Mouse (Mus musculus): ENCODE data around the gene Htatip2. TPM values are rescaled to one million over a fixed set of nuclear protein-coding genes. Genes with fewer than 3 reads are reported as not detected.

Gene Htatip2
- polyA plus RNA-seq, 1 experiment from 2014 or later: 24.8 TPM

DNA sequence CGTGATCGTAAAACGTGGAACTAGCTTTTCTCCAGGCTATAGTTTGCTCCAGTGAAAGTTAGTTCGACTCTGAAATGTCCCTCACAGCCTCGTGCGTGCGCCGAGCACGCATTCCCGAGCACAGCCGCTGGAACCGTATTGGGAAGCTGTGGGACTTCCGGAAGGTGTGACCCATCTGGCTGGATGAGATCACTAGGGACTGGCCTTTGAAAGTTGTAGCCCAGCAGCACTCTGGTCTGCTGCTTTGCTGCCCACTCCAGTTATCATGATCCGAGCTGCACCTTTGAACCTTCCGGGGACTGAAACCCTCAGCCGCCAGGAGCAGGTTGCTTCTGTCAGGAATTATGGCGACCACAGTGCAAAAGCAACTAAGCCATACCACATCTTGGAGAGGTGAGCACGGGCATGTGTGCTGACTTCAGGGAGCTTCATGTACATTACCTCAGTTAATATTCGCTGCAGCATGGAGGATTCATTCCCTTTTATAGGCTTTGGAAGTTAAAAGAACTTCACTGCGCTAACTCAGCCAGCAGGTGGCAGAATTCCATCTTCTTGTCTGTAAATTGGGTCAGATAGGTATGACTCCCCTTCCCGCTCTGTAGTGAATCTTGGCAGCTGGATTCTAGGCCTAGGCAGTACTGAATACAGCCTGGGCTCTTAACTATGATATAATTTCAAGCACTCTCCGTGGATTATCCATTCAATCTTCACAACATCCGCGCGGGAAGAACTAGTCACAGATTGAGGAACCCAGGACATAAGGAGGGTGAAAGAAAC is 6.0 kb upstream of the Htatip2 start:
- Histone ChIP-seq H3K4me2 (ENCODE audit: low read depth, low read length) (peak overlapping the region; percentile 38), H3K9me3 (replicated peaks; ENCODE audit: control insufficient read depth, low read length) (no peaks in the 10 kb centered on the region), H3K27ac (ENCODE audit: low read length) (no peak overlapping the region), H3K36me3 (ENCODE audit: control insufficient read depth, insufficient read depth, low read length) (no peaks in the 10 kb centered on the region), H3K4me1 (ENCODE audit: control insufficient read depth, insufficient read depth, low read length) (no peaks in the 10 kb centered on the region), H3K4me3 (replicated peaks; ENCODE audit: low read length) (peak overlapping the region; percentile 17; the same call in 1 of the 2 replicates), H3K9ac (ENCODE audit: low read length) (no peak overlapping the region), H3K27me3 (ENCODE audit: control insufficient read depth, insufficient read depth, low read length) (peaks cover 7% of the 10 kb centered on the region; the same call in 1 of the 2 replicates)
- 27% methylated on average over 25 of the region's 25 CpGs for WGBS
- peak; percentile 42; the same call in 1 of the 2 replicates for ATAC-seq (ENCODE audit: insufficient read depth, low FRiP score)

- H3K4me2 ChIP-seq (ENCODE audit: low read depth, low read length): 0 out of 2 replicates have a peak overlapping the region, but pooled peaks have one; percentile 31
- H3K4me1 ChIP-seq (ENCODE audit: control insufficient read depth, insufficient read depth, low read length): no peaks in the 10 kb centered on the region
- H3K9ac ChIP-seq (ENCODE audit: low read length): no peak overlapping the region
- no peak overlapping the region for H3K4me3 ChIP-seq (replicated peaks; ENCODE audit: low read length)
- WGBS: 5% methylated on average over 9 of the region's 9 CpGs
- H3K9me3 ChIP-seq (replicated peaks; ENCODE audit: control insufficient read depth, low read length): no peaks in the 10 kb centered on the region
- H3K36me3 ChIP-seq (ENCODE audit: control insufficient read depth, insufficient read depth, low read length): no peaks in the 10 kb centered on the region
- H3K27ac ChIP-seq (ENCODE audit: low read length): no peak overlapping the region
- peaks cover 7% of the 10 kb centered on the region; the same call in 1 of the 2 replicates for H3K27me3 ChIP-seq (ENCODE audit: control insufficient read depth, insufficient read depth, low read length)
- 0 out of 2 replicates have a peak, but pooled peaks have one; percentile 41 for ATAC-seq (ENCODE audit: insufficient read depth, low FRiP score)
Measured at GRCm38 (mm10) chr7:49754767-49755166, 4.1 kb upstream of the Htatip2 start.

- H3K9ac ChIP-seq (ENCODE audit: low read length): no peak overlapping the region
- no peaks in the 10 kb centered on the region for H3K27me3 ChIP-seq (ENCODE audit: control insufficient read depth, insufficient read depth, low read length)
- no peaks in the 10 kb centered on the region for H3K4me1 ChIP-seq (ENCODE audit: control insufficient read depth, insufficient read depth, low read length)
- ATAC-seq (ENCODE audit: insufficient read depth, low FRiP score): no peak
- 70% methylated on average over 13 of the region's 13 CpGs for WGBS
- H3K9me3 ChIP-seq (replicated peaks; ENCODE audit: control insufficient read depth, low read length): no peaks in the 10 kb centered on the region
- H3K4me2 ChIP-seq (ENCODE audit: low read depth, low read length): no peak overlapping the region
- H3K27ac ChIP-seq (ENCODE audit: low read length): no peak overlapping the region
- H3K4me3 ChIP-seq (replicated peaks; ENCODE audit: low read length): no peak overlapping the region
- 0 out of 2 replicates have a peak, but pooled peaks cover 3% of the 10 kb centered on the region for H3K36me3 ChIP-seq (ENCODE audit: control insufficient read depth, insufficient read depth, low read length)
Measured at GRCm38 (mm10) chr7:49762605-49763004, 3.7 kb downstream of the Htatip2 start.

DNA sequence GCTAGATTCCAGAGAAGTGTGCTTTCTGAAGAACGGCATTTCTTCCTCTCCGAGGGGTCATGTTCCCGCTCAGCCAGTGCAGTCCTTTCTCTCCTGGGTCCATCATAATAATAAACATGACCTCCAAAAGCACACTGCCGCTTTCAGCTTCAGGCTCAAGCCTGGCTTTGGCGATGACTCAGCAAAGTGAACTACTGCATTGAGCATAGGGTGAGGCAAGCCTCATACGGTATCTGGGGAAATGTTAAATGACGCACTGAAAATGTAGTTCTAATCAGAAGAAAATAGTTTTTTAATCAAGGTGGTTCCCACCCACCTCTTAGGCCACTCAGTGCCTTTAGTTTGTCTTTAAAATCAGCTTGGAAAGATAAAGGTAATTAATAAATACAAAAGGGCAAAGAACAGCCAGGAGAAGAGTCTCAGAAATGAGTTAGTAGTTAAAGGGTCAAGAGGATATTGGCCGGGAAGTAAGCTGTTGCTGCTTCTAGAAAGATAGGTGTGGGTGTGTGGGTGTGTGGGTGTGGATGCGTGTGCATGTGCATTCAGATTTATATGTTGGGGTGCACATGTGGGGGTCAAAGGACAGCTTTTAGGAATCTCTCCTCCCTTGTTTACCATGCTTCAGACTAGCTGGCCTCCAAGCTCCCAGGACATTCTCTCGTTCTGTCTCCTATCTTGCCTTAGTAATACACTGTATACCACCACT is 5.2 kb downstream of the Htatip2 start:
- Histone ChIP-seq H3K27ac (ENCODE audit: low read length) (no peak overlapping the region), H3K4me2 (ENCODE audit: low read depth, low read length) (no peak overlapping the region), H3K9me3 (replicated peaks; ENCODE audit: control insufficient read depth, low read length) (no peaks in the 10 kb centered on the region), H3K27me3 (ENCODE audit: control insufficient read depth, insufficient read depth, low read length) (no peaks in the 10 kb centered on the region), H3K9ac (ENCODE audit: low read length) (peak overlapping the region; percentile 20), H3K4me3 (replicated peaks; ENCODE audit: low read length) (no peak overlapping the region), H3K36me3 (ENCODE audit: control insufficient read depth, insufficient read depth, low read length) (0 out of 2 replicates have a peak, but pooled peaks cover 3% of the 10 kb centered on the region), H3K4me1 (ENCODE audit: control insufficient read depth, insufficient read depth, low read length) (no peaks in the 10 kb centered on the region)
- ATAC-seq (ENCODE audit: insufficient read depth, low FRiP score): peak; percentile 81; the same call in 1 of the 2 replicates
- 41% methylated on average over 10 of the region's 10 CpGs for WGBS

DNA sequence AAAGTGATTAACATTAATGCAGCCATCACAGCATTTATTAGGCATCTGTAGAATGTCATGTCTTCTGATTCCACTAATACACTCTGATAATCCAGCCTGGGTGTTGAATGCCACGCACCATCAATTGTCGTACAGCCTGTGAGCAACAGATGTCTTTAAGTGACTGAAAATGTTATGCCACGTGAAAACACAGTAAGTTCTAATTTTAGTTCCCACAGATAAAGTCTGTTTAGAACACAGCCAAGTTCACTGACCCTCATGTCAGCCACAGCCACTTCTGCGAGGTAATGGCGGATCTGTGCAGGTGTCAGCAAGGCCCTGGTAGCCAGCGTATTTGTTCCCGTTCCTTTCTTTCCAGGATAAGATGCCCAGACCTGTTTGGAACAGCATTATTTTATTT is 7.3 kb downstream of the Htatip2 start:
- no peak overlapping the region for H3K9ac ChIP-seq (ENCODE audit: low read length)
- H3K4me1 ChIP-seq (ENCODE audit: control insufficient read depth, insufficient read depth, low read length): no peaks in the 10 kb centered on the region
- no peak for ATAC-seq (ENCODE audit: insufficient read depth, low FRiP score)
- H3K27me3 ChIP-seq (ENCODE audit: control insufficient read depth, insufficient read depth, low read length): no peaks in the 10 kb centered on the region
- H3K4me2 ChIP-seq (ENCODE audit: low read depth, low read length): no peak overlapping the region
- 0 out of 2 replicates have a peak, but pooled peaks cover 3% of the 10 kb centered on the region for H3K36me3 ChIP-seq (ENCODE audit: control insufficient read depth, insufficient read depth, low read length)
- H3K4me3 ChIP-seq (replicated peaks; ENCODE audit: low read length): no peak overlapping the region
- 83% methylated on average over 7 of the region's 7 CpGs for WGBS
- H3K27ac ChIP-seq (ENCODE audit: low read length): no peak overlapping the region
- no peaks in the 10 kb centered on the region for H3K9me3 ChIP-seq (replicated peaks; ENCODE audit: control insufficient read depth, low read length)

- H3K4me3 ChIP-seq (replicated peaks; ENCODE audit: low read length): no peak overlapping the region
- no peak overlapping the region for H3K9ac ChIP-seq (ENCODE audit: low read length)
- H3K27ac ChIP-seq (ENCODE audit: low read length): no peak overlapping the region
- H3K27me3 ChIP-seq (ENCODE audit: control insufficient read depth, insufficient read depth, low read length): no peaks in the 10 kb centered on the region
- H3K4me2 ChIP-seq (ENCODE audit: low read depth, low read length): no peak overlapping the region
- no peaks in the 10 kb centered on the region for H3K4me1 ChIP-seq (ENCODE audit: control insufficient read depth, insufficient read depth, low read length)
- 0 out of 2 replicates have a peak, but pooled peaks cover 3% of the 10 kb centered on the region for H3K36me3 ChIP-seq (ENCODE audit: control insufficient read depth, insufficient read depth, low read length)
- no peak for ATAC-seq (ENCODE audit: insufficient read depth, low FRiP score)
- no peaks in the 10 kb centered on the region for H3K9me3 ChIP-seq (replicated peaks; ENCODE audit: control insufficient read depth, low read length)
- WGBS: 64% methylated on average over 9 of the region's 9 CpGs
Measured at GRCm38 (mm10) chr7:49768509-49768908, 9.6 kb downstream of the Htatip2 start.

DNA sequence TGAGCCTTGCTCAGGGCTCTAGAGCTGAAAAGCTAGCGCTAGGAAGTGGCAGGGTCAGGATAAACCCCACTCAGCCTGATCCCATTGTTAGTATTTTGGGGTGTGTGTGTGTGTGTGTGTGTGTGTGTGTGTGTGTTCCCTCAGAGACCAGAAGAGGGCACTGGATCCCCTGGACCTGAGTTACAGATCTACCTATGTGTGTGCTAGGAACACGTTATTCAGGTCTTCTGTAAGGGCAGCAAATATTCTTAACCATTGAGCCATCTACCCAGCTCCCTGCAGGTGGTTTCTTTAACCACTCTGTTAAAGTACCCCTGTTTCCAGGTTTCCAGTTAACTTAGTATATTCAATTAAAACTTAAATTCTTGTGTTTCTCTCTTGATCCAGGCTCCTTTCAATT is 15.5 kb downstream of the Htatip2 start:
- no peak overlapping the region for H3K9ac ChIP-seq (ENCODE audit: low read length)
- H3K4me1 ChIP-seq (ENCODE audit: control insufficient read depth, insufficient read depth, low read length): no peaks in the 10 kb centered on the region
- ATAC-seq (ENCODE audit: insufficient read depth, low FRiP score): no peak
- no peaks in the 10 kb centered on the region for H3K27me3 ChIP-seq (ENCODE audit: control insufficient read depth, insufficient read depth, low read length)
- no peaks in the 10 kb centered on the region for H3K36me3 ChIP-seq (ENCODE audit: control insufficient read depth, insufficient read depth, low read length)
- 95% methylated on average over 2 of the region's 2 CpGs for WGBS
- no peaks in the 10 kb centered on the region for H3K9me3 ChIP-seq (replicated peaks; ENCODE audit: control insufficient read depth, low read length)
- no peak overlapping the region for H3K4me3 ChIP-seq (replicated peaks; ENCODE audit: low read length)
- H3K4me2 ChIP-seq (ENCODE audit: low read depth, low read length): no peak overlapping the region
- H3K27ac ChIP-seq (ENCODE audit: low read length): no peak overlapping the region

GRCm38 (mm10) chr7:49777585-49777984 is 18.7 kb downstream of the Htatip2 start:
- WGBS: 45% methylated on average over 3 of the region's 3 CpGs
- H3K36me3 ChIP-seq (ENCODE audit: control insufficient read depth, insufficient read depth, low read length): no peaks in the 10 kb centered on the region
- H3K4me3 ChIP-seq (replicated peaks; ENCODE audit: low read length): no peak overlapping the region
- H3K27ac ChIP-seq (ENCODE audit: low read length): no peak overlapping the region
- no peak overlapping the region for H3K4me2 ChIP-seq (ENCODE audit: low read depth, low read length)
- H3K4me1 ChIP-seq (ENCODE audit: control insufficient read depth, insufficient read depth, low read length): no peaks in the 10 kb centered on the region
- no peak overlapping the region for H3K9ac ChIP-seq (ENCODE audit: low read length)
- no peak for ATAC-seq (ENCODE audit: insufficient read depth, low FRiP score)
- H3K27me3 ChIP-seq (ENCODE audit: control insufficient read depth, insufficient read depth, low read length): no peaks in the 10 kb centered on the region
- H3K9me3 ChIP-seq (replicated peaks; ENCODE audit: control insufficient read depth, low read length): no peaks in the 10 kb centered on the region

All from stomach, embryonic 16.5 days (tissue).